24 mouse cellular contexts compared by ENCODE assay signal in genomic region chr5:150177757-150178156, GRCm38 (mm10).
"Had no signal": no experiment of that assay in that cellular context is flagged by ENCODE, and none has a peak within 500 bp of the region (broad histone marks: within the 10 kb centered on the region; RNA-seq: fewer than 3 reads in every experiment).

No protein-coding gene starts in this region.

- H3K9me3 ChIP-seq: hindbrain, embryonic 13.5 days; hindbrain, embryonic 15.5 days; limb, embryonic 15.5 days had no signal

- H3K9ac ChIP-seq: heart, embryonic 13.5 days; heart, embryonic 15.5 days; hindbrain, embryonic 13.5 days; hindbrain, embryonic 15.5 days; kidney, embryonic 15.5 days; limb, embryonic 13.5 days; limb, embryonic 15.5 days; liver, embryonic 13.5 days had no signal

- H3K4me3 ChIP-seq: heart, embryonic 13.5 days; heart, embryonic 15.5 days; hindbrain, embryonic 13.5 days; hindbrain, embryonic 15.5 days; kidney, embryonic 15.5 days; limb, embryonic 13.5 days; limb, embryonic 15.5 days; liver, embryonic 13.5 days had no signal

- DNase-seq: gastrocnemius, postnatal 14 days; gastrocnemius, postnatal 36 days; heart, adult 18-20 months; heart, postnatal 14 days; heart, postnatal 36 days; kidney, adult 11 months; kidney, adult 8-10 months; kidney, postnatal 14 days; kidney, postnatal 36 days; layer of hippocampus, adult 9-11 months; layer of hippocampus, postnatal 36 days; left cerebral cortex, postnatal 4 days; liver, embryonic 13.5 days had no signal

- ATAC-seq: hindbrain, postnatal 0 days had no signal

- H3K4me2 ChIP-seq: heart, embryonic 11.5 days; heart, embryonic 13.5 days; heart, embryonic 15.5 days; hindbrain, embryonic 13.5 days; hindbrain, embryonic 15.5 days; kidney, embryonic 15.5 days; limb, embryonic 13.5 days; limb, embryonic 15.5 days; liver, embryonic 11.5 days; liver, embryonic 13.5 days had no signal

- H3K36me3 ChIP-seq: heart, embryonic 15.5 days; hindbrain, embryonic 13.5 days; hindbrain, embryonic 15.5 days; kidney, embryonic 15.5 days; limb, embryonic 13.5 days; limb, embryonic 15.5 days; liver, embryonic 13.5 days had no signal

- H3K27ac ChIP-seq: heart, embryonic 13.5 days; heart, embryonic 15.5 days; hindbrain, embryonic 13.5 days; hindbrain, embryonic 15.5 days; hindbrain, postnatal 0 days; kidney, embryonic 15.5 days; kidney, postnatal 0 days; limb, embryonic 13.5 days; limb, embryonic 15.5 days; liver, embryonic 13.5 days had no signal

- H3K27me3 ChIP-seq: heart, embryonic 13.5 days; heart, embryonic 15.5 days; hindbrain, embryonic 13.5 days; hindbrain, embryonic 15.5 days; kidney, embryonic 15.5 days; limb, embryonic 13.5 days; limb, embryonic 15.5 days; liver, embryonic 13.5 days had no signal

- H3K4me1 ChIP-seq: hindbrain, embryonic 13.5 days; hindbrain, embryonic 15.5 days; limb, embryonic 13.5 days; limb, embryonic 15.5 days had no signal
